Mouse (Mus musculus): ENCODE data around the gene Clspn. TPM values are rescaled to one million over a fixed set of nuclear protein-coding genes. Genes with fewer than 3 reads are reported as not detected.
A peak's percentile ranks its signal among the peaks of the same experiment; 100 is the strongest.
"Not testable (repeated sequence)": the region's sequence is repeated elsewhere in the genome, so short reads cannot be mapped to it uniquely, and the experiment has no call there.

Gene Clspn
- polyA plus RNA-seq, 1 experiment from 2014 or later, result 54.3 TPM

- DNase-seq, result no peak
- no peak overlapping the region for H3K4me2 ChIP-seq
- H3K4me1 ChIP-seq (ENCODE audit: insufficient read depth), result no peaks in the 10 kb centered on the region; the same call in 1 of the 2 replicates
- no peaks in the 10 kb centered on the region for H3K36me3 ChIP-seq (ENCODE audit: insufficient read depth)
- H3K4me3 ChIP-seq (ENCODE audit: low read depth, low read length), result no peak overlapping the region
- TF ChIP-seq CTCF (IDR thresholded peaks at IDR 0.05; ENCODE audit: low read depth), result peak; percentile 27; the same call in 1 of the 2 replicates
- ATAC-seq (ENCODE audit: insufficient read depth), result no peak
- H3K27ac ChIP-seq (ENCODE audit: low read depth), result no peak overlapping the region
- H3K27me3 ChIP-seq (ENCODE audit: insufficient read depth, low read length), result no peaks in the 10 kb centered on the region
- no peak overlapping the region for H3K9ac ChIP-seq
- WGBS, result 93% methylated on average over 5 of the region's 5 CpGs
- no peaks in the 10 kb centered on the region for H3K9me3 ChIP-seq (ENCODE audit: low read depth, low read length)
Observed at GRCm38 (mm10) chr4:126526828-126527227, 29.9 kb upstream of the Clspn start.

GRCm38 (mm10) chr4:126532292-126532691, 24.4 kb upstream of the Clspn start:
- TF ChIP-seq CTCF (IDR thresholded peaks at IDR 0.05; ENCODE audit: low read depth), result no peak
- Histone ChIP-seq H3K4me3 (ENCODE audit: low read depth, low read length) (peak overlapping the region; percentile 93), H3K4me1 (ENCODE audit: insufficient read depth) (no peaks in the 10 kb centered on the region; the same call in 1 of the 2 replicates), H3K36me3 (ENCODE audit: insufficient read depth) (no peaks in the 10 kb centered on the region), H3K4me2 (peak overlapping the region; percentile 94), H3K9me3 (ENCODE audit: low read depth, low read length) (no peaks in the 10 kb centered on the region), H3K27ac (ENCODE audit: low read depth) (no peak overlapping the region), H3K9ac (peak overlapping the region; percentile 79), H3K27me3 (ENCODE audit: insufficient read depth, low read length) (no peaks in the 10 kb centered on the region)
- 31% methylated on average over 5 of the region's 5 CpGs for WGBS
- no peak for DNase-seq
- ATAC-seq (ENCODE audit: insufficient read depth), result no peak

GRCm38 (mm10) chr4:126532827-126533728, 23.7 kb upstream of the Clspn start, which contains the start of gene Ago4:
TSS of gene Ago4 (minus strand) at chr4:126533472.
- peak within 1 kb of the TSS; percentile 94 for H3K4me2 ChIP-seq
- TF ChIP-seq CTCF (IDR thresholded peaks at IDR 0.05; ENCODE audit: low read depth), result no peak
- H3K27ac ChIP-seq (ENCODE audit: low read depth), result no peak within 1 kb of the TSS; the same call in 1 of the 2 replicates
- ATAC-seq (ENCODE audit: insufficient read depth) (peak; percentile 90), DNase-seq (peak; percentile 86)
- no peaks in the 10 kb centered on the region for H3K36me3 ChIP-seq (ENCODE audit: insufficient read depth)
- peak within 1 kb of the TSS; percentile 93 for H3K4me3 ChIP-seq (ENCODE audit: low read depth, low read length)
- peak within 1 kb of the TSS; percentile 79 for H3K9ac ChIP-seq
- H3K27me3 ChIP-seq (ENCODE audit: insufficient read depth, low read length), result no peaks in the 10 kb centered on the region
- under 1% methylated on average over 104 of the region's 120 CpGs for WGBS
- H3K4me1 ChIP-seq (ENCODE audit: insufficient read depth), result no peaks in the 10 kb centered on the region; the same call in 1 of the 2 replicates
- no peaks in the 10 kb centered on the region for H3K9me3 ChIP-seq (ENCODE audit: low read depth, low read length)

- Histone ChIP-seq H3K4me1 (ENCODE audit: insufficient read depth) (no peaks in the 10 kb centered on the region; the same call in 1 of the 2 replicates), H3K4me3 (ENCODE audit: low read depth, low read length) (peak overlapping the region; percentile 93), H3K9me3 (ENCODE audit: low read depth, low read length) (no peaks in the 10 kb centered on the region), H3K9ac (peak overlapping the region; percentile 79), H3K27me3 (ENCODE audit: insufficient read depth, low read length) (no peaks in the 10 kb centered on the region), H3K36me3 (ENCODE audit: insufficient read depth) (no peaks in the 10 kb centered on the region), H3K4me2 (peak overlapping the region; percentile 94), H3K27ac (ENCODE audit: low read depth) (no peak overlapping the region)
- ATAC-seq (ENCODE audit: insufficient read depth), result peak; percentile 58; the same call in 1 of the 2 replicates
- DNase-seq, result no peak
- WGBS, result 6% methylated on average over 7 of the region's 7 CpGs
- no peak for TF ChIP-seq CTCF (IDR thresholded peaks at IDR 0.05; ENCODE audit: low read depth)
Observed at GRCm38 (mm10) chr4:126533729-126534070, 23.0 kb upstream of the Clspn start.

GRCm38 (mm10) chr4:126535631-126536030, 21.1 kb upstream of the Clspn start:
- H3K4me1 ChIP-seq (ENCODE audit: insufficient read depth); ATAC-seq (ENCODE audit: insufficient read depth); H3K27me3 ChIP-seq (ENCODE audit: insufficient read depth, low read length); H3K4me3 ChIP-seq (ENCODE audit: low read depth, low read length); H3K9ac ChIP-seq; H3K4me2 ChIP-seq; DNase-seq; H3K9me3 ChIP-seq (ENCODE audit: low read depth, low read length); H3K27ac ChIP-seq (ENCODE audit: low read depth); H3K36me3 ChIP-seq (ENCODE audit: insufficient read depth): not testable (repeated sequence)
- WGBS, result 88% methylated on average over 7 of the region's 7 CpGs

DNA sequence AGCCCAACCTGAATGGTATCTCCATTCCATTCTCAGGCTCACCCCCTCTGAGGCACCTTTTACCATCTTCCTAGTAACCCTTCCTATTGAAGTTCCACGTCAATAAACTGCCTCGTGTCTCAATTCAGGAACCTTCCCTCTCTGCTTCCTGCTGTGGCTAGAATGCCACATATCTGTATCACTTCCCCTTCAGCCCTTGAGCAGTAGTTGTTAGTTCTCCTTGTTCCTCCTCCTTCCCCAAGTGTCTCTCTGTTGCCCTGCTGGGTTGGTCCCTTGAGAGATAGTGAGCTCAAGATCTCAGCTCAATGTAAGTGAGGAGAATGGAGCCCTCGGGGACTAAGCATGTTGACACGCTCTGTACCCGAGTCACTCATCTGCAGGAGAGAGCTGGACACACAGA, 19.9 kb upstream of the Clspn start:
- Histone ChIP-seq H3K27me3 (ENCODE audit: insufficient read depth, low read length) (no peaks in the 10 kb centered on the region), H3K4me1 (ENCODE audit: insufficient read depth) (no peaks in the 10 kb centered on the region; the same call in 1 of the 2 replicates), H3K4me3 (ENCODE audit: low read depth, low read length) (no peak overlapping the region), H3K9me3 (ENCODE audit: low read depth, low read length) (no peaks in the 10 kb centered on the region), H3K36me3 (ENCODE audit: insufficient read depth) (no peaks in the 10 kb centered on the region), H3K9ac (no peak overlapping the region), H3K4me2 (no peak overlapping the region), H3K27ac (ENCODE audit: low read depth) (no peak overlapping the region)
- no peak for DNase-seq
- no peak for ATAC-seq (ENCODE audit: insufficient read depth)
- no peak for TF ChIP-seq CTCF (IDR thresholded peaks at IDR 0.05; ENCODE audit: low read depth)
- 76% methylated on average over 5 of the region's 5 CpGs for WGBS

- no peak for TF ChIP-seq CTCF (IDR thresholded peaks at IDR 0.05; ENCODE audit: low read depth)
- 77% methylated on average over 3 of the region's 3 CpGs for WGBS
- no peak for DNase-seq
Observed at GRCm38 (mm10) chr4:126540487-126541071, 16.2 kb upstream of the Clspn start.

More at GRCm38 (mm10) chr4:126540487-126541071, 16.2 kb upstream of the Clspn start:
- Histone ChIP-seq H3K4me3 (ENCODE audit: low read depth, low read length) (no peak overlapping the region), H3K36me3 (ENCODE audit: insufficient read depth) (no peaks in the 10 kb centered on the region), H3K27me3 (ENCODE audit: insufficient read depth, low read length) (no peaks in the 10 kb centered on the region), H3K9me3 (ENCODE audit: low read depth, low read length) (no peaks in the 10 kb centered on the region), H3K9ac (no peak overlapping the region), H3K4me1 (ENCODE audit: insufficient read depth) (no peaks in the 10 kb centered on the region), H3K27ac (ENCODE audit: low read depth) (no peak overlapping the region), H3K4me2 (no peak overlapping the region)
- no peak for ATAC-seq (ENCODE audit: insufficient read depth)
